Mouse (Mus musculus): Measurements from ENCODE around the gene Cdca7. TPM values are rescaled to one million over a fixed set of nuclear protein-coding genes. Genes with fewer than 3 reads are reported as not detected.

Gene Cdca7
- polyA plus RNA-seq (2016; fragmentation: Nextera tagmentation; extraction: Ambion mirVana), result 126 and 129 TPM in 2 replicates

- H3K36me3 ChIP-seq, result 0 out of 2 replicates have a peak, but pooled peaks cover 6% of the 10 kb centered on the region
- peak within 1 kb of the TSS; percentile 60 for H3K27ac ChIP-seq (replicated peaks)
- H3K4me3 ChIP-seq, result peak within 1 kb of the TSS; percentile 89
- WGBS, result under 1% methylated on average over 58 of the region's 58 CpGs
- peaks cover 29% of the 10 kb centered on the region for H3K27me3 ChIP-seq
- peaks cover 41% of the 10 kb centered on the region for H3K4me1 ChIP-seq
- H3K9ac ChIP-seq (replicated peaks), result peak within 1 kb of the TSS; percentile 77
- no peaks in the 10 kb centered on the region for H3K9me3 ChIP-seq
- ATAC-seq (ENCODE audit: low FRiP score, low read depth), result peak; percentile 84
- H3K4me2 ChIP-seq (replicated peaks), result peak within 1 kb of the TSS; percentile 82
Measured at GRCm38 (mm10) chr2:72475797-72476485, at the start of gene Cdca7. TSS of gene Cdca7 (plus strand) at chr2:72476159.

- peak; percentile 95 for ATAC-seq (ENCODE audit: low FRiP score, low read depth)
- H3K9ac ChIP-seq (replicated peaks), result no peak overlapping the region
- 14% methylated on average over 8 of the region's 8 CpGs for WGBS
- 0 out of 2 replicates have a peak, but pooled peaks cover 4% of the 10 kb centered on the region for H3K27me3 ChIP-seq
- peak overlapping the region; percentile 30 for H3K4me2 ChIP-seq (replicated peaks)
- H3K36me3 ChIP-seq, result no peaks in the 10 kb centered on the region
- H3K4me3 ChIP-seq, result 0 out of 2 replicates have a peak overlapping the region, but pooled peaks have one; percentile 3
- H3K9me3 ChIP-seq, result no peaks in the 10 kb centered on the region
- peaks cover 38% of the 10 kb centered on the region for H3K4me1 ChIP-seq
- H3K27ac ChIP-seq (replicated peaks), result peak overlapping the region; percentile 85
Measured at GRCm38 (mm10) chr2:72426776-72427175, 49.2 kb upstream of the Cdca7 start.

- peaks cover 38% of the 10 kb centered on the region for H3K4me1 ChIP-seq
- ATAC-seq (ENCODE audit: low FRiP score, low read depth), result peak; percentile 79
- no peak overlapping the region for H3K9ac ChIP-seq (replicated peaks)
- H3K9me3 ChIP-seq, result no peaks in the 10 kb centered on the region
- peak overlapping the region; percentile 30 for H3K4me2 ChIP-seq (replicated peaks)
- 51% methylated on average over 11 of the region's 11 CpGs for WGBS
- H3K36me3 ChIP-seq, result no peaks in the 10 kb centered on the region
- peak overlapping the region; percentile 85 for H3K27ac ChIP-seq (replicated peaks)
- 0 out of 2 replicates have a peak, but pooled peaks cover 4% of the 10 kb centered on the region for H3K27me3 ChIP-seq
- H3K4me3 ChIP-seq, result 0 out of 2 replicates have a peak overlapping the region, but pooled peaks have one; percentile 3
Measured at GRCm38 (mm10) chr2:72427288-72427687, 48.7 kb upstream of the Cdca7 start.

- H3K27ac ChIP-seq (replicated peaks), result no peak overlapping the region
- H3K4me3 ChIP-seq, result no peak overlapping the region
- ATAC-seq (ENCODE audit: low FRiP score, low read depth), result no peak
- no peak overlapping the region for H3K4me2 ChIP-seq (replicated peaks)
- H3K9ac ChIP-seq (replicated peaks), result no peak overlapping the region
- H3K27me3 ChIP-seq, result no peaks in the 10 kb centered on the region
- 81% methylated on average over 8 of the region's 8 CpGs for WGBS
- H3K9me3 ChIP-seq, result no peaks in the 10 kb centered on the region
- no peaks in the 10 kb centered on the region for H3K4me1 ChIP-seq
- H3K36me3 ChIP-seq, result no peaks in the 10 kb centered on the region
Measured at GRCm38 (mm10) chr2:72438941-72439533, 36.9 kb upstream of the Cdca7 start.

- no peak for ATAC-seq (ENCODE audit: low FRiP score, low read depth)
- H3K9me3 ChIP-seq, result no peaks in the 10 kb centered on the region
- H3K4me3 ChIP-seq, result no peak overlapping the region
- no peak overlapping the region for H3K9ac ChIP-seq (replicated peaks)
- no peak overlapping the region for H3K4me2 ChIP-seq (replicated peaks)
- no peaks in the 10 kb centered on the region for H3K4me1 ChIP-seq
- H3K27me3 ChIP-seq, result no peaks in the 10 kb centered on the region
- H3K36me3 ChIP-seq, result no peaks in the 10 kb centered on the region
- H3K27ac ChIP-seq (replicated peaks), result no peak overlapping the region
- 86% methylated on average over 9 of the region's 9 CpGs for WGBS
Measured at GRCm38 (mm10) chr2:72441010-72441409, 34.9 kb upstream of the Cdca7 start.

- no peaks in the 10 kb centered on the region for H3K27me3 ChIP-seq
- WGBS, result 95% methylated on average over 6 of the region's 6 CpGs
- H3K4me1 ChIP-seq, result peaks cover 4% of the 10 kb centered on the region
- no peak overlapping the region for H3K4me2 ChIP-seq (replicated peaks)
- no peak overlapping the region for H3K4me3 ChIP-seq
- ATAC-seq (ENCODE audit: low FRiP score, low read depth), result no peak
- H3K27ac ChIP-seq (replicated peaks), result no peak overlapping the region
- H3K9ac ChIP-seq (replicated peaks), result no peak overlapping the region
- H3K9me3 ChIP-seq, result no peaks in the 10 kb centered on the region
- no peaks in the 10 kb centered on the region for H3K36me3 ChIP-seq
Measured at GRCm38 (mm10) chr2:72442825-72443224, 33.1 kb upstream of the Cdca7 start.

- ATAC-seq (ENCODE audit: low FRiP score, low read depth), result no peak
- Histone ChIP-seq H3K4me1 (peaks cover 5% of the 10 kb centered on the region), H3K27me3 (no peaks in the 10 kb centered on the region), H3K9ac (replicated peaks) (no peak overlapping the region), H3K27ac (replicated peaks) (no peak overlapping the region), H3K4me2 (replicated peaks) (no peak overlapping the region), H3K36me3 (no peaks in the 10 kb centered on the region), H3K4me3 (no peak overlapping the region), H3K9me3 (no peaks in the 10 kb centered on the region)
- WGBS, result 85% methylated on average over 3 of the region's 3 CpGs
Measured at GRCm38 (mm10) chr2:72443960-72444359, 32.0 kb upstream of the Cdca7 start.

GRCm38 (mm10) chr2:72446106-72446505 is 29.9 kb upstream of the Cdca7 start:
- Histone ChIP-seq H3K36me3 (no peaks in the 10 kb centered on the region), H3K27me3 (no peaks in the 10 kb centered on the region), H3K4me2 (replicated peaks) (no peak overlapping the region), H3K9me3 (no peaks in the 10 kb centered on the region), H3K4me3 (no peak overlapping the region), H3K27ac (replicated peaks) (no peak overlapping the region), H3K4me1 (peaks cover 9% of the 10 kb centered on the region), H3K9ac (replicated peaks) (no peak overlapping the region)
- no peak for ATAC-seq (ENCODE audit: low FRiP score, low read depth)
- WGBS, result 91% methylated on average over 3 of the region's 3 CpGs

GRCm38 (mm10) chr2:72446615-72447014 is 29.3 kb upstream of the Cdca7 start:
- no peak for ATAC-seq (ENCODE audit: low FRiP score, low read depth)

GRCm38 (mm10) chr2:72453563-72453962 is 22.4 kb upstream of the Cdca7 start:
- Histone ChIP-seq H3K27ac (replicated peaks) (no peak overlapping the region), H3K9ac (replicated peaks) (no peak overlapping the region), H3K4me2 (replicated peaks) (no peak overlapping the region), H3K36me3 (no peaks in the 10 kb centered on the region), H3K4me3 (no peak overlapping the region), H3K9me3 (no peaks in the 10 kb centered on the region), H3K4me1 (peaks cover 14% of the 10 kb centered on the region), H3K27me3 (no peaks in the 10 kb centered on the region)
- WGBS, result 28% methylated on average over 3 of the region's 3 CpGs
- no peak for ATAC-seq (ENCODE audit: low FRiP score, low read depth)

More at GRCm38 (mm10) chr2:72446615-72447014, 29.3 kb upstream of the Cdca7 start:
- H3K27me3 ChIP-seq, result no peaks in the 10 kb centered on the region
- 27% methylated on average over 5 of the region's 5 CpGs for WGBS
- no peak overlapping the region for H3K4me2 ChIP-seq (replicated peaks)
- H3K9ac ChIP-seq (replicated peaks), result no peak overlapping the region
- no peak overlapping the region for H3K27ac ChIP-seq (replicated peaks)
- H3K36me3 ChIP-seq, result no peaks in the 10 kb centered on the region
- H3K4me1 ChIP-seq, result peaks cover 9% of the 10 kb centered on the region
- H3K9me3 ChIP-seq, result no peaks in the 10 kb centered on the region
- H3K4me3 ChIP-seq, result no peak overlapping the region

GRCm38 (mm10) chr2:72456189-72456588 is 19.8 kb upstream of the Cdca7 start:
- no peak overlapping the region for H3K4me3 ChIP-seq
- no peaks in the 10 kb centered on the region for H3K36me3 ChIP-seq
- no peak overlapping the region for H3K4me2 ChIP-seq (replicated peaks)
- ATAC-seq (ENCODE audit: low FRiP score, low read depth), result no peak
- H3K9me3 ChIP-seq, result no peaks in the 10 kb centered on the region
- no peak overlapping the region for H3K27ac ChIP-seq (replicated peaks)
- H3K27me3 ChIP-seq, result no peaks in the 10 kb centered on the region
- WGBS, result 71% methylated on average over 1 of the region's 1 CpGs
- no peak overlapping the region for H3K9ac ChIP-seq (replicated peaks)
- H3K4me1 ChIP-seq, result peaks cover 10% of the 10 kb centered on the region

GRCm38 (mm10) chr2:72464376-72465014 is 11.5 kb upstream of the Cdca7 start:
- Histone ChIP-seq H3K27ac (replicated peaks) (no peak overlapping the region), H3K4me2 (replicated peaks) (no peak overlapping the region), H3K36me3 (no peaks in the 10 kb centered on the region), H3K4me1 (no peaks in the 10 kb centered on the region), H3K4me3 (no peak overlapping the region), H3K9me3 (no peaks in the 10 kb centered on the region), H3K9ac (replicated peaks) (no peak overlapping the region), H3K27me3 (0 out of 2 replicates have a peak, but pooled peaks cover 4% of the 10 kb centered on the region)
- no peak for ATAC-seq (ENCODE audit: low FRiP score, low read depth)
- 77% methylated on average over 7 of the region's 7 CpGs for WGBS

Data from midbrain, embryonic 12.5 days (tissue).